Mouse (Mus musculus) layer of hippocampus, postnatal 14 days (tissue): Measurements from ENCODE around the gene Emid1. TPM values are rescaled to one million over a fixed set of nuclear protein-coding genes. Genes with fewer than 3 reads are reported as not detected.
A peak's percentile ranks its signal among the peaks of the same experiment; 100 is the strongest.

Experiments used
- DNase-seq, 2 experiments: peaks; one replicate each; pipeline ENCODE4 v3.0.0; 2021 to 2022; ENCODE audit warnings: low spot score in 2 of 2, mixed read lengths in 1 of 2
- total RNA-seq, 2 experiments: library from RNA; stranded (reverse); gene quantifications; 2 replicates each; pipeline ENCODE4 v1.2.3; 2021

Gene Emid1
- total RNA-seq, 2 experiments from 2014 or later = 26.1 to 30.4 TPM

DNA sequence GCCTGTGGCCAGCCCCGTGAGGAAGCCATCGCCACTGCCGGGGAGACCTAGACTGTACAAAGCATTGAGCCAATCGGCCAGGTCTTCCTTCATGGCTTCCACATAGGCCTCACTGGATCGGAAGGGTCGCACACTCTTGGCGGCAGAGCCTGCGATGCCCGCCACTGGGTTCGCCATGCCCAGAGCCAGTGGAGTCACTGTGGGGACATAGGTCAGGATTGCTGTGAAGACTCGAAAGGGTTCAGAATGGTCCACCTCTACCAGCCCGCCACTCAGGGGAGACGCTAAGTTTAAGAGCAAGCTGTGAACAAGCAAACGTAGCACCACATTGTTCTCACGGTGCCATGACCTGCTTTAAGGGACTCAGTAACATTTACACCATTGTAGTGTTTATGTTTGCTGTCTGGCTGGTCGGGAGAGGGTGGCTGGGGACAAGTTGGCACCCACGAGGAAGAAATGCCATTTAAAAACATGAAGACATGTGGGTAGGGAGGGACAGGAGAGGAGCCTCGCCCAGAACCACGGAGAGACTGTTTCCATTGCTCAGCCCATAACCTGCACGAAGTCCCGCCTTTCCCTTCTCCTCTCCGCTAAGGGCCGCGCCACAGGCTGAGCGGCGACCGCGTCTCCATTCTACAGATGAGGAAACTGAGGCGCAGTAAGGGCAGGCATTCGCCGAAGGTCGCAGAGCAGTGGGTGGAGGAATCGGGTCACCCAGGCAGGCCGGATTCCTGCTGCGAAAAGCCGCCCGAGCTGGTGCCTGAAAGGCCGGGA, 87.6 kb downstream of the Emid1 start:
- peak in 1 of 2 experiments; percentile 51 for DNase-seq

DNA sequence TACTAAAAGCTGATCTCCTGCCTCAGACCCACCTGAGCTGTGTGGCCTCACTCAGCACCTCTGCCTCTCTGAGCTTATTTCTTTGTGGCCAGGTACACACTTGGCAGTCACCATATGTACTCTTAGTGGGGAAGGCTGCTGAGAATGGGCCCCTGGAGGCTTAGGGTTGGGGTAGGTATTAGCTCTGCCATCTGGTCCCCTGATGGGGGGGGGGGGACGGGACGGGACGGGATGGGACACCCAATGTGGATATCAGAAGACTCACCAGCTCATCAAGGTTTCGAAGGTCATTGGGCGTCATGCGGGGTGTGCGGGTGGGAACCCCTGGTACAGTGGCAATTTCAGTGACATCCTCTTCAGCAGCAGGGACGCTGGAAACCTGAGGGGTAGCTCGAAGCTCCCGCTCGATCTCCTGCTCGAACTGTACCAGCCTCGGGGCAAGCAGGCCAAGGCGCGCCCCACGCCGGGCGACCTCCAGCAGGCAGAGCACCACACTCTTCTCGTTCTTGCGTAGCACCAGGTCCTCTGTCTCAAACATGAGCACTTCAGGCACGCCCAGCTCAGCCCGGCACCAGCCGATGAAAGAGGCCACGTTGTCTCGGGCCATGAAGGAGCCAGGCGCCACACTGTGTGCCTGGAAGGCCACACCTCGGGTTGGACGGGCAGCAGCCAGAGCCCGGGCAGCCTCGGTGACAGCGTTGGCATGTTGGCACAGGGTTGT, 88.3 kb downstream of the Emid1 start:
- DNase-seq = peak in 1 of 2 experiments; percentile 38

DNA sequence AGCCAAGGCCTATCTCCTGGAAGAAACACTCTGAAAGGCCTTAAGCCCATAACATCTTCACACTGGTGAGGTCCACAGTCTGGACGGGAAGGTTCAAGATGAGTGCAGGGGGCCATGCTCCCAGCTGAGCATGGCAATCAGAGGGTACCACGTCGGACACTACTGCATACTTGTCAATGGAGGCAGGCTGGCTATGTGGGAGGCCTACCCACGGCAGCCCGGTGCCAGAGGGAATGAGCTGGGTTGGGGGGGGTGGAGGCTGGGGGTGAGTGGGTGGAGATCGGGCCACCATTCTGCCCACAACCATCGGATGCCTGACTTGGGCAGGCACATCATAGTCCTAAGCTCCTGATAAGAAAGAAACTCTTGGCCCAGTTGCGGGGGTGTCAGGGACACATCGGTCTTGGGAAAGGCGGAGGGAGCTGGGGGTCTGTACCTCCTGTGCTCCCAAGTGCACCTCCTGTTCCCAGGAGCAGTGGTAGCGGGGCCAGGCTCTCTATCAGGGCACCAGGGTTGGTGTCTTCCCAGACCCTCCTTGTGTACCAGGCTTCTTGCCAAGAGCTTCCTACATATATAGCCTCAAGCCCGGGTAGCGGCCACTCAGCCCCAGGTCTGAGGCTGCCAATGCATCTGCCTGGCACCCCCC, 89.1 kb downstream of the Emid1 start:
- DNase-seq = no peak

DNA sequence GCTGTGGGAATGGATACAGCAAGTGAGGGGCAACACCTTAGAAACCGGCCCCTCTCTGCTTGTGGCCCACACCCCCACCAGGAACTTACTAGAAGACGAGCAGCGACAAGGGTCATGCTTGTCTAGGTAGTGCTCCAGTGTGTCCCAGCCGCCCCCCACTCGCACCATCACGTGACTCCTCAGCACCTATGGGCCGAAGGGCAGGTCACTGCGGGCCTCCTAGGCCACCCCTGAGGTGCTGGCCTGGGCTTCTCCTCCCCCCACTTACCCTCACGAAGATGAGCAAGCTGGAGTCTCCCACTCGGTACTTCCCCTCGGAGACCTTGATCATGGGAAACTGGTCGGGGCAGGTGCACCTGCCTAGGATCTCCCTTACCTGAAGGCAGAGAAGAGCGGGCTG, 89.7 kb downstream of the Emid1 start:
- DNase-seq = no peak

DNA sequence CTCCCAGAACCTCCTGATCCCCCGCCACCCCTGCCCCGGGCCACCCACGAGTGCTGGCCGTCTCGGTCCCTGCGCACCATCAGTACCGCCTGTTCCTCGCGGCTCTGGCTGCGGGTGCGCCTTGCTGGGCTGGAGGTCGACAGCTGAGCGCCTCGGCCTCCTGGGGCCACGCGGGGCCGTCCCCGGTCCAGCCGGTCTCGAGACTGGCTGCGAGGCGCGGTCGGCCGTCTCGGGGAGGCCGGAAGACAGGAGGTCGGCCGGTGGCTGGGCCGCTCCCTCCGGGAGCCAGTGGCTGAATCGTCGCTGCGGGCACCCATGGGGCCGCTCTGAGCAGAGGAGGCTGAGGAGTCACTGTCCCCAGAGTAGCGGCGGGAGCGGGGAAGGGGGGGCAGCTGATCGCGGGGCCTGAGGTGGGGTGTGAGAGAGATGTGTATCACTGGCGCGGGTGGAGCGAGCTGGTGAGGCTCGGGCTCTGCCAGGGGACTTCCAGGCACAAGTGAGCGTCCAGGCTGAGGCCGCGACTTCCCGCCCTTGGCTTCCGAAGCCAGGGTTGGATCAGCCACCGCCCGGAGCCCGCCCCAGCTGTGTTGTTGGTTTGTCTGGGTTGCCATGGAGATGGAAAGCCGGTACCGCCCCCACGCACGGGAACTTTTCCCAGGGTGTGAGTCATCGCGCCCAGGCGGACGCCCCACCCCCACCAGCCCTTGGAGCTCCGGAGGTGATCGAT, 90.5 kb downstream of the Emid1 start:
- DNase-seq = peak; percentile 91 to 93

DNA sequence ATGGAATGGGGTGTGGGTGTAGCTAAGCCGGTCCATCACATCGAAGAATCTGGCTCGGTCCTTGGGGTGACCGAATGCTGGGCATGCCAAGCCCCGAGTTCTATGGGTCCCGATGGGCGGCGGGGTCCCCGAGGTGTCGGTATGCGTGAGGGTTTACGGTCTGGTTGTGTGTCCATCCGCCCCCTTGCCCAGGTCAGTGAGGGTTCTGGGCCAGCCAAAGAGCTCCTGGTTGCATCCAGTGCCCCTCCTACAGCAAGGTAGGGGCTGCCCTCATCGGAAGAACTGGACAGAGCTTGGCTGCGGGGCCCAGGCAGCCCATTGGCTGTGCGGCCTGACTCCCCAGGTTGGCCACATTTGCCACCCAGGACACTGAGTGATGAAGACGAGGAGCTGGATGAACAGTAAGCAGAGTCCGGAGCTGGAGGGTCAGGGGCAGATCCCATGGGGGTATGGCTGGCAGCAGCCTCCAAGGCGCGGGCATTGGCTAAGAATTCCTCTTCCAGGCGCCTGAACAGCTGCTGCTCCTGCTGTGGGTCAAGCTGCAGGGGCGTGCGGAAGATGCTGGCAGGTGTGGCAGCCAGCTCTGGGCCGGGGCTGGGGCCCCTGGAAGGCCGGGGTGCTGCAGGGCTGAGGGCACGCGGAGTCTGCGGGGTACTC, 91.2 kb downstream of the Emid1 start:
- no peak for DNase-seq

DNA sequence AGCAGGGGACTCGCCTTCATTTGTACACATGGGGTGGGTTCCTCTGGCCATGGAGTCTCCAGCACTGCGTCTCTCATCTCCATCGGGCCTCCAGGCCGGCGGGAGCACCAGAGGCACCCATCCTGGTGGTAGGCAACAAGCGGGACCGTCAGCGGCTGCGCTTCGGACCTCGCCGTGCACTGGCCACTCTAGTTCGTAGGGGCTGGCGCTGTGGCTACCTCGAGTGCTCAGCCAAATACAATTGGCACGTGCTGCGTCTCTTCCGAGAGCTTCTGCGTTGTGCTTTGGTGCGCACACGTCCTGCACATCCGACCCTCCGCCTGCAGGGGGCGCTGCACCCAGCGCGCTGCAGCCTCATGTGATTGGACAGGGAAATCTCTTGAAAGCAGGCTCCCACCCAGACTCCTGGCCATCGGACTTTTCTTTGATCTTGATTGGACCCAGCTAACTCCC, 92.3 kb downstream of the Emid1 start:
- peak; percentile 65 to 68 for DNase-seq

DNA sequence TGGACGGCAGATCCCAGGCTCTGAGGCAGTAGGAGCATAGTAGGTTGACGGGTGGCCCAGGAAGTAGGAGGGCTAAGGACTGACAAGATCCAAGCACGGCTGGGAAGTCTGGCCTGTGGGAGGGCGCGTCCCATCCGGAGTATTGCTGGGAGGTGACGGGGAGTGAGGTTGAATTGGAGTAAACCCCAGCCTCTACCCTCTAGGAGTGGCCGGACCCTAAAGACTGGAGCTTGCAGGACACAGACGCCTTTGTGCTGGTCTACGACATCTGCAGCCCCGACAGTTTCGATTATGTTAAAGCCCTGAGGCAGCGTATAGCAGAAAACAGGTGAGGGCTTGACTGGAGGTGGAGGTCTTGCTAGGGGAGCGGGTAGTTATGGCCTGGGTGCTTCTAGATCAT, 92.8 kb downstream of the Emid1 start:
- DNase-seq = no peak

DNA sequence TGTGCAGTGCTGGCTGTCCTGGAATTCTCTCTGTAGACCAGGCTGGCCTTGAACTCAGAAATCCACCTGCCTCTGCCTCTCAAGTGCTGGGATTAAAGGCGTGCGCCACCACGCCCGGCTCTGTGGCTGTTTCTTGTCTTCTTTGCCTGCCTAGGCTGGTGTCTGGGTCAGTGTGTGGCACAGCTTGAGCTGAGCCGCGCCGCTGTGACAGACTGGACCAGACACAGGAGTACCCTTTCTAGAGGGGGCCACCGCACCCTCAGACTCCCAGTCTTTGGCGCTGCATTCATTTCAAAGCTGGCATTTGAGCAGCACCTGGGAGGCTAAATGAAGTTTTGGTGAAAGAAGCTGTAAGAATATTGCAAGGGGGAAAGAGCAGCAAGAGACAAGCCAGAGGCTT, 93.3 kb downstream of the Emid1 start:
- DNase-seq = no peak

DNA sequence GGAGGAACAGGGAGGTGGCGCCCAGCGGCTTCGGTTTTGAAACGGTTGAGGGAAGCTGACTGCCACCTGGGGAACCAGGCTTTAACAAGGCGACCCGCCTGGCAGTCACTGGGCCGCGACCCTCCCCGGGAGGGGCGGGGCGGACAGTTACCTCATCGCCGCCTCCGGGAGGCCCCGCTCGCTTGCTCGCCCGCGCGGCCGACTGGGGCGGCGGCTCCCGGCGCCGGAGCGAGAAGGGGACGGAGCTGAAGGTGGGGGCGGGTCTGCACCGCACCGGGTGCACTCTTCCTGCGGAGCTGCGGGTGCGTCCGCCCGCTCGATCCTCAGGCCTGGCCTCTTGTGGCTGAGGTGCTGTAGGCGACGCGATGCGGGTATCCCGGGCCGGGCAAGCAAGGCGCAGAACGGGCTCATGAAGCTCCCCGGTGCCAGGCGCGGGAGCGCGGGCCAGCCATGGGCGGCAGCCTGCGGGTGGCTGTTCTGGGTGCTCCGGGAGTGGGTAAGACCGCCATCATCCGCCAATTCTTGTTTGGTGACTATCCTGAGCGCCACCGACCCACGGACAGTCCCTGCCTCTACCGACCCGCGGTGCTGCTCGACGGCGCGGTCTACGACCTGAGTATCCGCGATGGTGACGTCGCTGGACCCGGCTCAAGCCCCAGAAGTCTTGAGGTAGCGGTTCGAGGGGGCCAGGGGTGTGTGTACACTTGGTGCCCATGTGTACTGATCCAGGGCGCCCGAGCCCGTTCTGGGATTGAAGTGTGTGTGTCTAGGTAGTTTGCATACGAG, 94.0 kb downstream of the Emid1 start, which contains the start of gene Rasl10a:
Rasl10a (plus strand) TSS at position 273 of the 786 bp plus-strand sequence.
- peak; percentile 45 to 47 for DNase-seq

DNA sequence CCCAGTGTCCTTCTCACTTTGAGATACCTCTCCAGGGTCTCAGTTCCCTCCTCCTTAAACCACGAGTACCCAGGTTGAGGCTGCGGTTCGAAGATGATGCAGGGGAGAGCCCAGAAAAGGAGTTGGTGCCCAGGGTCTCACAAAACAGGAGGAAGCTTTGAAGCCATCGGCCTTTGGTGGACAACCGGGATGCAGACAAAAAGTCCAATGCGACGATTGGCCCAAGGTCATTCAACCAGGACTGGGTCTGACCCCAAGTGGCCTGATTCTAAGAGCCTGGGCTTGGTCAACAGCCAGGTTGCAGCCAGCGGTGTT, 94.6 kb downstream of the Emid1 start:
- no peak for DNase-seq

DNA sequence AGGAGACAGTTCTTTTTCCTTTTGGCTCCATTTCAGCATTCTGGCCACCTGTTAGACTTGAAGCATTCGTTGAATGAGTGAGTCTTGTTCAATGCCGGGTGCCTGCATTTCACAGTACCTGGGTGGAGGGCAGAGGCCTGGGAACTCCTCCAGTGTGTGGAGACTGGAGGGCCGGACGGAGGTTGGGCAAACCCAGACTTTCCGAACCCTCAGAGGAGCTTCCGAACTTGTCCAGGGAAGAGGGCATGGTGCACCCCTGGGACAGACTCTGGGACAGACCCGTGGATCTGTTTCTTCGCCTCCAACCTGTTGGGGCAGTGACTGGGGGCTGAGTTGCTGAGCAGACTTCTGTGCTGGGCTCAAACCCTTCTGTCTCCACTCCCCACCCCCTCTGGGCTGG, 95.0 kb downstream of the Emid1 start:
- no peak for DNase-seq

Other genes with a start within 250 kb of the Emid1 start
- 10 to 100 TPM; 52.0 to 59.9 TPM for gene Nefh, start 204.2 kb downstream of the Emid1 start, total RNA-seq
- 100 to 1,000 TPM; 140 to 141 TPM for gene Ap1b1, start 165.4 kb downstream of the Emid1 start, total RNA-seq
- gene Rasl10a, start 94.1 kb downstream of the Emid1 start, total RNA-seq = 10 to 100 TPM; 45.5 to 53.6 TPM
- gene Gas2l1, start 86.9 kb downstream of the Emid1 start, total RNA-seq = 10 to 100 TPM; 70.7 to 71.0 TPM
- gene Rhbdd3, start 53.3 kb downstream of the Emid1 start, total RNA-seq = 10 to 100 TPM; 21.9 to 28.1 TPM
- gene Ewsr1, start 53.0 kb downstream of the Emid1 start, total RNA-seq = 100 to 1,000 TPM; 289 to 305 TPM
- gene Kremen1, start 109.3 kb upstream of the Emid1 start, total RNA-seq = 10 to 100 TPM; 10.7 to 11.6 TPM